Mouse (Mus musculus): ENCODE measurements at regions not wholly inside any gene's neighbourhood (a gene's known extent, or its start where the extent isn't known, plus 50 kb on each side); places are given as distances from the start of the nearest gene placed in this dataset.
"Not testable (repeated sequence)": the region's sequence is repeated elsewhere in the genome, so short reads cannot be mapped to it uniquely, and the experiment has no call there.

DNA sequence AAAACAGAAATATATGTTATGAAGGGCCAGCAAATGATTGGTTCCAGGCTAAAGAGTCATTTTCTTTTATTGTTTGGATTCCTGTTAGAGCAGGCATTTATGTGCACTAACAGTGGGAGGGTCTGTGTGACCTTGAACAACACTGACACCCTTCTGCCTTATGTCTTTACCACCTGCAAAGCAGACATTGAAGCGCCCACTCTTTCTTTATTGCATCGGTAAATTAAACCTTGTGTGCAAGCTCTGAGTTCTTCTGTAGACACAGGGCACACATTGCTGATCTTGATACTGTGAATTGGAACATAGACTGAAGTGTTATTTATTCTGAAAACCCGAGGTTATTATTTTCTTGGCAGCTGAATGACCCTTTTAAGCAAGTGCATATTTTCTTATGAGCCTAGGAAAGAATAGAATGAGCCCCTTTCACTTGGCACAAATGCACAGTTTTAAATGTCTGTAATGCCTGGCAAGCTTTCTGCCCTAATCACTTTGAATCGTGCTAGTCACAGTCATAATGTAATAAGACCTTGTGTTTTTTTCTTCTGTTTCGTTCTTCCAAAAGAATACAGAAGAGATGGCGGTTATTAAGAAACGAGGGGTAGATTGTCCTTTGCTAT lies 125.1 kb upstream of the Cobl start:
- no peak overlapping the region for H3K4me3 ChIP-seq (ENCODE audit: insufficient read depth, poor library complexity, severe bottlenecking)
- no peak overlapping the region for H3ac ChIP-seq (ENCODE audit: control insufficient read depth, insufficient read length, low read depth)
- no peaks in the 10 kb centered on the region for H3K36me3 ChIP-seq (ENCODE audit: control insufficient read depth, insufficient read depth)
- H3K79me2 ChIP-seq (ENCODE audit: control insufficient read depth, insufficient read depth), result no peaks in the 10 kb centered on the region
- no peaks in the 10 kb centered on the region for H3K27me3 ChIP-seq (ENCODE audit: control insufficient read depth, insufficient read depth, insufficient read length)
- no peak for TF ChIP-seq USF1 (IDR thresholded peaks at IDR 0.05; ENCODE audit: low read depth)
- no peaks in the 10 kb centered on the region for H3K79me3 ChIP-seq (ENCODE audit: low read depth)

DNA sequence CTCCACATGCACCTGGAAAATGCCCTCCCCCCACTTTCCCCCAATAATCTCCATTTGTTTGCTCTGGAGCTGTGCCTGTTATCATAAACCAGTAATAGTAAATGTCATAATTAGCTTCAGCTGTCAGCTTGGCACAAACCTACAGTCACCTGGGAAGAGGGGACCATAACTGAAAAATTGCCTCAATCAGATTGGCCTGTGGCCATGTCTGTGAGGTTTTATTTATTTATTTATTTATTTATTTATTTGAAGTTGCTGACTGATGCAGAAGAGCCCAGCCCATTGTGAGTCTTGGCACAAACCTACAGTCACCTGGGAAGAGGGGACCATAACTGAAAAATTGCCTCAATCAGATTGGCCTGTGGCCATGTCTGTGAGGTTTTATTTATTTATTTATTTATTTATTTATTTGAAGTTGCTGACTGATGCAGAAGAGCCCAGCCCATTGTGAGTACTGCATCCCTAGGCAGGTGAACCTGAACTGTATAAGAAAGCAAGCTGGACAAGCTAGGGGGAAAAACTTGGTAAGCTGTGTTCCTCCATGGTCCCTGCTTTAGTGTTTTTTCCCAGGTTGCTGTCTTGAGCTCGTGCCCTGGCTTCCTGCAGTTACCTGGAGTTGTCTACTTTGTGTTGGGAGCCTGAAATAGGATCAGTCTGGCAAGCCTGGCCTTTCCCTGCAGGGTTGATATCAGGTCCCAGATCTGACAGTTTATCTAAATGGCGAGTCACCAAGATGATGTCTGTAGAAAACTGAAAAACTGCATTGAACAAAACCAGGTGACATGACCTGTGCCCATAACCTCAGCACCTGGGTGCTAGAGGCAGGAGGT lies 120.3 kb upstream of the Cobl start:
- H3ac ChIP-seq (ENCODE audit: control insufficient read depth, insufficient read length, low read depth); H3K4me3 ChIP-seq (ENCODE audit: insufficient read depth, poor library complexity, severe bottlenecking); H3K79me3 ChIP-seq (ENCODE audit: low read depth); H3K36me3 ChIP-seq (ENCODE audit: control insufficient read depth, insufficient read depth); H3K27me3 ChIP-seq (ENCODE audit: control insufficient read depth, insufficient read depth, insufficient read length); H3K79me2 ChIP-seq (ENCODE audit: control insufficient read depth, insufficient read depth): not testable (repeated sequence)

DNA sequence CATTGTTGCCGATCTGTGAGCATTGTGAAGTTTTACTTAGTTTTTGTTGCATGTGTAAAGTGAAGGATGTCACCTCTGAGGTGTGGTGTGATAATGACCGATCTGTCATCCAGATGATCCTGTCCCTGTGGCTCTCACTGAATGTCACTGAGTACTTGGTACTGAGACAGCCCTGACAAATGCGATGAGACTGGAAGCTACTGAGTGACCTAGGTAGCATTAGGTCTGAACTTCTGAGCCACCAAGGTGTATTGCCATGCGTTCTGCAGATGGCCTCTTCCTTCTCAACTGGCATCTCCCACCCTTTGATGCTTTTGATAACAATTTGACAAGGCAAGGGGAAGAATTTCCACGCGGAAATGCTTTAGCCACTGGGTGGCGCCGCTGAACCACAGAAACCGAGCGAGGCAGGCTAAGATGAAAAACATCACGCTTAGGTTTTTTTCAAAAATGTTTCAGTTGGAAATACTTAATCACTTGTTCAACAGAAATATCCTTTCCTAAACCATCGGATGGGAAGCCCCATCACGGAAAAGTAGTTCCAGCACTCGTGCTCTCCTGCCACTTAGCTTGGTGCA lies 114.3 kb upstream of the Cobl start:
- Histone ChIP-seq H3K36me3 (ENCODE audit: control insufficient read depth, insufficient read depth) (no peaks in the 10 kb centered on the region), H3ac (ENCODE audit: control insufficient read depth, insufficient read length, low read depth) (no peak overlapping the region), H3K79me2 (ENCODE audit: control insufficient read depth, insufficient read depth) (no peaks in the 10 kb centered on the region), H3K27me3 (ENCODE audit: control insufficient read depth, insufficient read depth, insufficient read length) (no peaks in the 10 kb centered on the region), H3K79me3 (ENCODE audit: low read depth) (no peaks in the 10 kb centered on the region), H3K4me3 (ENCODE audit: insufficient read depth, poor library complexity, severe bottlenecking) (no peak overlapping the region)
- TF ChIP-seq CEBPB (IDR thresholded peaks at IDR 0.05; ENCODE audit: low read depth) (no peak), CTCF (IDR thresholded peaks at IDR 0.05; ENCODE audit: control insufficient read depth, insufficient read depth, insufficient read length) (no peak), USF1 (IDR thresholded peaks at IDR 0.05; ENCODE audit: low read depth) (no peak), FOSL1 (IDR thresholded peaks at IDR 0.05; ENCODE audit: insufficient read depth, low read length, poor library complexity, severe bottlenecking) (no peak), MAX (IDR thresholded peaks at IDR 0.05) (no peak), MYOG (IDR thresholded peaks at IDR 0.05; ENCODE audit: control insufficient read depth, extremely low read depth, insufficient read length) (no peak), MYOD1 (IDR thresholded peaks at IDR 0.05; ENCODE audit: control insufficient read depth, insufficient read length, low read depth) (no peak)

DNA sequence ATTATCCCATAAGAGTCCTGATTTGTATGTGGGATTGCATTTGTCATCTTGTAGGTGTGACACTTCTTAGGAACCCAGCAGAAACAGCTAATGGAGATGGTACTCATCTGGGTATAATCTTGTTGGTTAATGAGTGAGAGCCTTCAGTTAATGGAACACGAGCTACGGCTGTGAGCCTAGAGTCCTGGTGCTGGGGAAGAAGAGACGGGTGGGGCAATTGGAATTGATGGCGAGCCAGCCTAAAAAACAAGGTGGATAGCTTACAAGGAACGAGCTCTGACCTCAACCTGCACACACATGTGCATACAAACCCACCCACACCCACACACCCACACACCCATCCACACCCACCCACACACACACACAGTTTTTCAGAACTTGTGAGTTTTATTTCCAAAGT lies 94.9 kb upstream of the Cobl start:
- H3K36me3 ChIP-seq (ENCODE audit: control insufficient read depth, insufficient read depth), result no peaks in the 10 kb centered on the region
- H3K79me2 ChIP-seq (ENCODE audit: control insufficient read depth, insufficient read depth), result no peaks in the 10 kb centered on the region
- no peaks in the 10 kb centered on the region for H3K79me3 ChIP-seq (ENCODE audit: low read depth)
- H3ac ChIP-seq (ENCODE audit: control insufficient read depth, insufficient read length, low read depth), result no peak overlapping the region
- TF ChIP-seq MAX (IDR thresholded peaks at IDR 0.05) (no peak), CEBPB (IDR thresholded peaks at IDR 0.05; ENCODE audit: low read depth) (no peak)
- no peak overlapping the region for H3K4me3 ChIP-seq (ENCODE audit: insufficient read depth, poor library complexity, severe bottlenecking)
- H3K27me3 ChIP-seq (ENCODE audit: control insufficient read depth, insufficient read depth, insufficient read length), result no peaks in the 10 kb centered on the region

DNA sequence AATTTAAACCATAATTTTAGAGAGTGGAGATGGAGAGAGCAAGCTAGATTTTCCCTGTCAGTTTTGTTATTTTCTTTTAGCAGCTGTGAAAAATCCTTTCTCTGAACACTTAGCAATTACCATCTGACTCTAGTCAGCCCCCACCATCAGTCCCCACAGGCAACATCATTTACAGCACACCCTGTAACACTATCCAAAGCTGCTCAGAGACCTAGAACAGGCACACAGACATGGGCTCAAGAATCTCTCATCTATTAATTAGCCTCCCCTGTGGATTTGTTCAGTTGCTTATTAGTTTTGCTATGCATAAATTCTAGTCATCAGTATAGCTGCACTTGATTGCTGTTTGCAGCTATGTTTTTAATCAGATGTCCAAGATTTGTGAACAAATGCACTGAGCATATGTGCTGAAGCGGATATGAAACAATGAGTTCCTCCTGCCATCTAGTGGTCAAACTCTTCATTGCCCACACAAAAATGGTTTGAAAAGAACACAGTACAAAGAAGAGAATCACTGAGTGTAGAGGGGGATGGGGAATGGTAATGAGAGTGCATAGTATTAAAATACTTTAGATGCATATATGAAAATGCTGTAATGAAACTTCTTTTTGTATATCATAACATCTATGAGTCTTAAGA lies 94.4 kb upstream of the Cobl start:
- H3K79me2 ChIP-seq (ENCODE audit: control insufficient read depth, insufficient read depth), result no peaks in the 10 kb centered on the region
- H3ac ChIP-seq (ENCODE audit: control insufficient read depth, insufficient read length, low read depth), result no peak overlapping the region
- TF ChIP-seq MYOD1 (IDR thresholded peaks at IDR 0.05; ENCODE audit: control insufficient read depth, insufficient read length, low read depth) (no peak), USF1 (IDR thresholded peaks at IDR 0.05; ENCODE audit: low read depth) (no peak), FOSL1 (IDR thresholded peaks at IDR 0.05; ENCODE audit: insufficient read depth, low read length, poor library complexity, severe bottlenecking) (no peak), CEBPB (IDR thresholded peaks at IDR 0.05; ENCODE audit: low read depth) (no peak), MAX (IDR thresholded peaks at IDR 0.05) (no peak), CTCF (IDR thresholded peaks at IDR 0.05; ENCODE audit: control insufficient read depth, insufficient read depth, insufficient read length) (no peak), MYOG (IDR thresholded peaks at IDR 0.05; ENCODE audit: control insufficient read depth, extremely low read depth, insufficient read length) (no peak)
- H3K36me3 ChIP-seq (ENCODE audit: control insufficient read depth, insufficient read depth), result no peaks in the 10 kb centered on the region
- no peaks in the 10 kb centered on the region for H3K79me3 ChIP-seq (ENCODE audit: low read depth)
- H3K27me3 ChIP-seq (ENCODE audit: control insufficient read depth, insufficient read depth, insufficient read length), result no peaks in the 10 kb centered on the region
- H3K4me3 ChIP-seq (ENCODE audit: insufficient read depth, poor library complexity, severe bottlenecking), result no peak overlapping the region

DNA sequence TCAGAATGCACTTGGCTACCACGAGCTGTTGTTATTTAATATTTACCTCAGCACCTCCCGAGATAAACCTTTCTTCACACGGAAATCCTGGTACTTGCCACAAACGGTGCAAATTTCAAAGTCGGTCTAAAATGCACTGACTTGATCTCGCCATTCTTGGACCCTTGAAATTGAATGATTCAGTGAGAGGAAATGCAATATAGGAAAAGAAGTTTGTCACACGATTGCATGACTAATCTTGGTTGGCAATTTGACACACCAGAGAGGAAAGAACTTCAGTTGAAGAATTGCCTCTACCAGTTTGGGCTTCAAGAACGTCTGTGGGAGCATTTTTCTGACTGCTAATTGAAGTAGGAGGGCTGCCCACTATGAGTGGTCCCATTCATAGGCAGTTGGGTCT lies 93.4 kb upstream of the Cobl start:
- Histone ChIP-seq H3K79me3 (ENCODE audit: low read depth) (no peaks in the 10 kb centered on the region), H3K4me3 (ENCODE audit: insufficient read depth, poor library complexity, severe bottlenecking) (no peak overlapping the region), H3K36me3 (ENCODE audit: control insufficient read depth, insufficient read depth) (no peaks in the 10 kb centered on the region), H3ac (ENCODE audit: control insufficient read depth, insufficient read length, low read depth) (no peak overlapping the region), H3K27me3 (ENCODE audit: control insufficient read depth, insufficient read depth, insufficient read length) (no peaks in the 10 kb centered on the region), H3K79me2 (ENCODE audit: control insufficient read depth, insufficient read depth) (no peaks in the 10 kb centered on the region)
- TF ChIP-seq USF1 (IDR thresholded peaks at IDR 0.05; ENCODE audit: low read depth) (no peak), CEBPB (IDR thresholded peaks at IDR 0.05; ENCODE audit: low read depth) (no peak), MYOD1 (IDR thresholded peaks at IDR 0.05; ENCODE audit: control insufficient read depth, insufficient read length, low read depth) (no peak), FOSL1 (IDR thresholded peaks at IDR 0.05; ENCODE audit: insufficient read depth, low read length, poor library complexity, severe bottlenecking) (no peak), CTCF (IDR thresholded peaks at IDR 0.05; ENCODE audit: control insufficient read depth, insufficient read depth, insufficient read length) (no peak), MAX (IDR thresholded peaks at IDR 0.05) (no peak), MYOG (IDR thresholded peaks at IDR 0.05; ENCODE audit: control insufficient read depth, extremely low read depth, insufficient read length) (no peak)

Measured in C2C12 (cell line).